Mouse (Mus musculus) lung, adult 18-20 months (tissue): ENCODE results near the gene Chd1l.

ENCODE experiments used
- DNase-seq, 2 experiments: peaks; one replicate each; pipeline ENCODE4 v3.0.0; 2022; ENCODE audit warnings: mixed read lengths in 2 of 2

The Chd1l gene

GRCm38 (mm10) chr3:97609845-97610410, at the start of gene Chd1l:
Chd1l (minus strand) TSS chr3:97610203.
- peak; percentile 89 to 92 for DNase-seq

DNA sequence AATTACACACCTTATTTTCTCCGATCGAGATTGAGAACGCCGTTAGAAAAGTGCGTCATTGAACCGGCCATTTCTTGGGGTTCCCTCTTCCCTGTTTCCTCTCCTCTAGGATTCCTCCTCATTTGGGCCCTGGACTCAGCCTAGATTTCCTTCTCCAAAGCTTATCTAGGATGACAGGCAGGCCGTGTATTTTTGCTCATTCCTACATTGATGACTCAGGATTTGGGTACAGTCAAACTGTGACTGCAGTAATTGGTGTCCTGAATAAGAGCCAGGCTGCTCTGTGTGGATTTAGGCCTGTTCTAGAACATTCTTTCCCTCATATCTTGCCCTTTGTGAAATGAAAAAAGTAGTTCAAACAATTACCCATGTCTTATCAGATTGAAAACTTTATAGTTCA, 49.7 kb upstream of the Chd1l start:
- no peak for DNase-seq

- DNase-seq: peak in 1 of 2 experiments; percentile 9
Measured at GRCm38 (mm10) chr3:97658426-97659193, 48.6 kb upstream of the Chd1l start.

DNA sequence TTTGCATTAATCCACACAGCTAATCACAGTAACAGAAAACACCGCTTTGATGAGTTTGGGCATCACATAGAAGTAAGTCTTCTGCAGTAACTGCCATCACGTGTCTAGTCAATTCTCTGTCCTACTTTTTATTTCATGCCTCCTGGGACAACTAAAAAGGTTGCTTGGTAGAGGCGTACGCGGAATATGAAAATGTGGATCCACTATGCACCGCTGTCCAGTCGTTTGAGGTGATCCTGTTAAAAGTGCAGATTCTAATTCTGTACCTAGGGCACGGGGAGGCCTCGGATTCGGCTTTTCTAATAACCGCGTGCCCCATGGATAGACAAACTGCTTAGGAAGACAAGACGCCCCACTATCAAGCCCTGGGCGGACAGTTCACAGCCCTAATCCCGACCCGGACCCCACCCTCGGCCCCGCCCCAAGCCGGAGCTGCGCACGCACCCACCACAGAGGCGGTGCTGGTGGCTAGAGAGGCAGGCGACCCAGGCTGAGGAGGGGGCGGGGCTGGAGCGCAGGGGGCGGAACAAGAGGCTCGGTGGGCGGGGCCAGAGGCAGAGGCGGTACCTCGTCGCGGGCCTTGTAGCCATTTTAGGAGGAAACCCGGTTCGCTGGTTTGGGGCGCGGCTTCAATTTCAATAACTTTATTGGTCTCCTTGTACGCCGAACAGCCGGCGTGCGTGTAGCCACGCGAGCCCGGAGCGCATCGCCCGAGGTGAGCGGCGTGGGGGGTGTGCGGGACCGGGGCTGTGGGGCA, 47.8 kb upstream of the Chd1l start, which contains the start of gene Prkab2:
Gene Prkab2, plus strand, starts transcription at position 539 of the 757 bp plus-strand sequence.
- peak; percentile 98 to 99 for DNase-seq

GRCm38 (mm10) chr3:97654901-97655300, 44.9 kb upstream of the Chd1l start:
- peak in 1 of 2 experiments; percentile 21 for DNase-seq

DNA sequence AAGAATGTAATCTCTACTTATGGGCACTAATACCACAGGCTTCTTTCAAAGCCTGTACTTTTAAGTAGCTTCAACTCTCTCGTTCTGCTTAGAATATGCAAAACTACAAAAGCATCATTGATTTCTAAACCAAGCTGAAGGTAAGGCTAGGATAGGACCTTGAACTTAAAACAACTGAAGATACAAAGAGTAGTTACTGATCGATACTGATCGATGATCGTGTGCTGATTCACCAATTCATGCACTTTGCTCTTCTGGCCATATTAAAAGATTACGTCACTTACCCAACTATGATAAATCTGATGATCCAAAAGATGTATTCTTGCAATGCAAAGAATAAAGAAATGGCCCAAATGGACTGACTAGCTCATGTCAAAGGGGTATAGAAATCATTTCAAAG, 43.8 kb upstream of the Chd1l start:
- DNase-seq: no peak

- DNase-seq: no peak
Measured at GRCm38 (mm10) chr3:97651604-97652003, 41.6 kb upstream of the Chd1l start.

- no peak for DNase-seq
Measured at GRCm38 (mm10) chr3:97649469-97649868, 39.5 kb upstream of the Chd1l start.

DNA sequence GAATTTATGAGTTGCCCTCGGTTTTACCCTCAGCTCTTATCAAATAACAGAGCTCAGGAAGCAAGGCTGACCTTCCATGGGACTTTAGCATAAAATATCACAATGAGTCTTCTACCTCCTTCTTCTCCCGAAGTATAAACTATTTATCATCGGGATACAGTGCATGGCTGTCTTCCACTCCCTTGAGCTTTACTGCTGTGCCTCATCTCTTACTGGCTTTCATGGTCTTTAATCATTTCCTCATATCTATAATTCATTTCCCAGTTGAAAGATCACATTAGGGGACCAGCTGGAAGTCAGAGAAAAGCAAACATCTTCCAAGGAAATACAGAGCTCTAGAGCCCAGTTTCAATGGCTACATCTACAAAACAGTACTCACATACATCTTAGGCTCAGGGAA, 39.0 kb upstream of the Chd1l start:
- no peak for DNase-seq

DNA sequence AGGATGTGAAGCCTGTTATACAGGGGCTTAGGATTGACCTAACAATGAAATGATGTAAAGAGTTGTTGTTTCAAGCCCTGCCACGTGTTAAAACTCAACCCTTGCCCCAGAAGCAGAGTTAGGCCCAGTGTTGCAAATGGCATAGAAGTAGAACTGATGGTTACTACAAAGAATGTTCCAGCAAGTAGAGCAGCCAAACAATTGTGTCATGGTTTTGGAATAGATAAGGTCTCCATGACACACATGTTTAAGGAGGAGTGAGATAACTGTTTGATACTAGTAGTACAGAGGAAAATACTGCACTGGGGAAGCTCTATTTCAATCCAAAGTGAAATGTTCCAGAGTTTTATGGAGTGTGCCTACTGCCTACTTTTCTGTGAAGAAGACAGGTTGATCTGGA, 38.5 kb upstream of the Chd1l start:
- DNase-seq: no peak

DNA sequence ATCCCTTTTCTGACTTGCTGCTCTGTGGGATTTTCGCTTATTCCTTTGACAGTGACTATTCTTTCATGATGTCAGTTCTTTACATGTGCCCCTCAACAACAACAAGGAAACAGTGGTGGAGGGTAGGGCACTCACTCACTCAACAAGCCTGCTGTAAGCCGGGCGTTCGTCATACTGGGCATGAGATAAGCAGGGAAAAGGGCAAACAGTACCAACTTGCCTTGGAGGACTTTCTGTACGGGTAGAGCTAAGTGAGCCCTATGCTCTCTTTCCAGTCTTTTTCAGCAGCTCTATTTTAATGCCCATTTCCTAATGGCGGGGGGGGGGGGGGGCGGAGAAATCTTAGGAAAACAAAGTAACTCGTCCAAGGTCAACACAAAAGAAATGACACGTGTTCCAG, 32.0 kb upstream of the Chd1l start:
- no peak for DNase-seq

- no peak for DNase-seq
Measured at GRCm38 (mm10) chr3:97641396-97641795, 31.4 kb upstream of the Chd1l start.

DNA sequence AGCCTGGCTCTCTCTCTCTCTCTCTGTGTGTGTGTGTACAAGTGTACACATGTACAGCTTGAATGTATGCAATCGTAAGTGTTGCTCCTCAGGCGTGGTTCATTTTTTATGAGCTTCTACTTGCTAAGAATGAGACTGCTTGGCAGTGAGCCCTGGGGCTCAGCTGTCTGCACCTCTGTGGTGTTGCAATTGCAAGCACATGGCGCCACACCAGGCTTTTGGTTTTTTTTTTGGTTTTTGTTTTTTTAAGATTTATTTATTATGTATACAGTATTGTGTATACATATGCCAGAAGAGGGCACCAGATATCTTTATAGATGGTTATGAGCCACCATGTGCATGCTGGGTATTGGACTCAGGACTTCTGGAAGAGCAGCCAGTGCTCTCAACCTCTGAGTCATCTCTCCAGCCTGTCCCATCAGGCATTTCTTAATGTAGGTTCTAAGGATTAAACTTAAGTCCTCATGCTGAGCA, 24.3 kb upstream of the Chd1l start:
- peak; percentile 49 to 67 for DNase-seq

DNA sequence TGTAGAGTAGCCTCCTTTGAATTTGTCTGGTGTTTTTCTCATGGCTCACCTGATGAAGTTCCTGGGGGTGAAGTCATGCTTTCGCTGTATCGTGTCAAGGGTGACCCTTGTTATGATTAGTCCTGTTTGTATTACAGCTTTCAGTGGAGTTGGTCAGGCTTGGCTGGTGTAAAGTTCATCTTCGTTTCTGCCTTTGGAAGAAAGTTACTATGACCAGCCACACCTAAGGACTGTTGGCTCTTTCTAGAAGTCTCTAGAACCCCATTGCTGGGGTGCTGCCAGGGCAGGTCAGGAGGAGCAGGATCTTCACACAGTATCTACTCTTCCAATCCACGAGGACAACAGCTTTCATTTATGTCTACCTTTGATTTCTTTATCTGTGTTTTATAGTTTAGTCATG, 23.5 kb upstream of the Chd1l start:
- no peak for DNase-seq

DNA sequence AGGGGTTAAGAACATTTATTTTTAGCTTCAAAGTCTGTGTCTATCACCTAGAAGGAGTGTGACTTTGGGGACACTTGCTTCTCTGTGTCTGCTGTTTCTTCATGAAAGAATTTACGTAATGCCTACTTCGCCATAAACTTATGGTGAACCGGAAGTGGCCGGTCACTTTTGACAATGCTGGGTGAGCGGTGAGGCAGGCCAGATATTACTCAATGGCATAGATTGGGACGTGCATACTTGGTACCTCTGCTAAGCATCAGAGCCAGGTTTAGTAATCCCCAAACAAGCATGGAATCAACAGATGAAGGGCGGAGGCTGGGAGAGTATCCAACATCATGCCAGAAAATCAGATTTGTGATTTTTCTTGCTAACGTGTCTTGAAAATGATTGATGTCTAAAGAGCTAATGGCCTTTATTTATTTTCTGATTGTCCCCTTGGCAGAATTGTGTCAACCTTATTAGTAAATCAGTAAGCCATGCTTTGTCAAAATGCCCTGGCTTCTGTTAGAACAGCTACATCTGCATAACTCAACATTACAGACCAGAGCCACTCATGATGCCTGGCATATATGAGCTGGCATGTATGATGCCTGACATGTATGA, 21.4 kb upstream of the Chd1l start:
- DNase-seq: no peak

DNA sequence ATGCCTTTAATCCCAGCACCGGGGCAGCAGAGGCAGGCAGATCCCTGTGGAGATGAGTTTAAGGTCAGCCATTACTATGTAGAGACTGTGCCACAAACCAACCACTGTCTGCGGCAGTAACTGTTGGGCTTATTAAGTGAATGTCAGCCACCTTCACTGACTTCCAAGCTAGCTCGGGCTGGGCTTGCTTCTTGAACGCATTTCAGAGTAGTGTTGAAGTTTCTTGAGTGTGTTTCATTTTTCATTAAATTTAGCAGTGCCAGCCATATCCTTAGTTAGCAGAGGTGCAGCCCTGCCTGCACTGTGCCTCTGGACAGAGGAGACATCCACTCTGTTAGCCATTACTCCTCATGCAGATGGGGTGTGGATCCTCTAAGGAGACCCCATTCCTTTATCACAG, 20.7 kb upstream of the Chd1l start:
- DNase-seq: no peak

GRCm38 (mm10) chr3:97629941-97630340, 19.9 kb upstream of the Chd1l start:
- no peak for DNase-seq

DNA sequence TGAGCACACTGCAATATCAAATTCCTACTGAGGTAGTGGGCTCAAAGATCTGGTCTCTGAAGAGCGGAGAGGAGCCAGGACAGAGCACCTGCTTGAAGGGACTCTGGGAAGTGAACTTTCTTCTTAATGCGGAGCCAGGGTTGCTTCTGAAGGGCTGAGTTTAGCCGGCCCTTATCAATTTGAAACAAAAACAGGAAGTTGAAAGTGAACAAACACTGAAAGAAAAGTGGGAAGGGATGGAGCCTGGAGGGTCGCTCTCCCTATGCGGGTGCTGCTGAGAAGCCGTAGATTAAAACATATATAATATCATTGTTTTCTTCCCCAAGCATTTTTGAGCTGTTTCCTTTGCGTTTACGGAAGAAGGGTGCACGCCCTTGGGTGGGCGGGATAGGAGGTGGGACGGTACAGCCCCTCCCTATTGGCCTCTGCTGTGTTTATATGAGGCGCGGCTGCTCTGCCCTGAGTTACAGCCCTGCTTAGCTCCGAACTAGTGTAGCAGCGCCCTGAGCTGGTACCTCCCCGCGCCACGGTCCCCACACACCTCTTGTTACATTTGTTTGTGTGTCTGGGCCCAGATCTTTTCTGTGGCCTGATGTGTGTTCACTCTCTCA, 18.5 kb upstream of the Chd1l start, which contains the start of gene Fmo5:
Gene Fmo5, plus strand, starts transcription at position 414 of the 611 bp plus-strand sequence.
- DNase-seq: peak; percentile 88

DNA sequence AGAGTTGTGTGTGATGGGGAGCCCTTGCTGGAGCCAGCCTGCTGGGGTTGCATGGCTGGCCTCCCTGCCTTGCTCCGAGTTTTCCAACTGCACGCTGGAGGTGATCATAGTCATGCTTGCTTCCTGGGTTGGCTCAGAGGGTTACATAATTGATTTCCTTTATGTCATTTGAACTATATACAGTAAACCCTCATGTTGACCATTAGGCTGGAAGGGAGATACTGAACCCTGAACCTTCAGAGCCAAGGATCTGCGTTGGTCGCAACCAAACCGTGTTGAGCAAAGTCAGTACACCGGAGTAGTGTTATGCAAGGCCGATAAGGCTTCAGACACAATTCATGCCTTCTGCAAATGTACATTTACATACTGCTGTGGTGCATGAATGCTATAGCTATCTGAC, 17.9 kb upstream of the Chd1l start:
- no peak for DNase-seq

DNA sequence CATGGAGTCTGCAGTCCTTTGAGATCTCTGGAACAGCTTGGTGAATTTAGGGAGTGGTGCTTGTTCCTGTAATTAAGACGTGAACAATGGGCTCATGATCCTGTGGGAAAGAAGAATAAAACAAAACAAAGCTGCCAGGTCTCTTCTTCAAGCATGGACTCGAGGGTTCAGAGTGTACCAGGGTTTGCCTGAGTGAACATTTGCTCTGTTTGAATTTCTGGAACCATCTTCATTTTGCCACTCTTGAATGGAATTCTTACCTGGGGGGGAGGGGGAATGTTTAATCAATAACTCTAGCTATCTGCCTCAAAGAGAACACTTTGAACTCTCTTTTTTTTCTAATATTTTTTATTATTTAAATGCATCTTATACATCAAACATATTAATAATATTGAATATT, 14.6 kb upstream of the Chd1l start:
- no peak for DNase-seq

DNA sequence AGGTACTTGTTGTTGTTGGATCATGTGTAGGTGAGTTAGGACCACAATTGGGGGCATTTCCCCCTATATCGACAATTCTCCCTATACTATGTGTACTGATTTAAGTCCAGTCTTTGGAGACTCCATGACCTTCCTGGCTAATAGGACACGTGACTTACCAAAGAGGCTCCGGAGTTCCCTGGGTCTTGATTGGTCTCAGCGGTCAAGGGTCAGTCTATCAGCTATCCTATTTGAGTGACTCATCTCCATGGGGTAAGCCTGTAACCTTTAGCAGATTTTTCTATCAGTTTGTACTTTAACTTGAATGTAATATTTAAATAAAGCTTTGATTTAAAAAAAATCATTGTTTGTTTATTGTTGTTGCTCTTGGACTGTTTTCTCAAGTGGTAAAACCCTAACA, 10.7 kb upstream of the Chd1l start:
- no peak for DNase-seq

- DNase-seq: no peak
Measured at GRCm38 (mm10) chr3:97617899-97618298, 7.9 kb upstream of the Chd1l start.
